ENCODE assay signal across 8 mouse cellular contexts in genomic region chr4:129742232-129743009, GRCm38 (mm10). TPM values are rescaled to one million over a fixed set of nuclear protein-coding genes. Genes with fewer than 3 reads are reported as not detected.
DNase-seq lines count a peak whose midpoint lies in the region; ATAC-seq lines count a peak whose summit lies in the region.

Khdrbs1 (minus strand) TSS chr4:129742303.

- peak; percentile 92 for ATAC-seq in intestine, embryonic 14.5 days (replicated peaks; ENCODE audit: low FRiP score, low TSS enrichment, low read depth)

- H3K36me3 ChIP-seq in intestine, embryonic 14.5 days (ENCODE audit: control insufficient read depth, insufficient read depth, low read length): no peaks in the 10 kb centered on the region

- no peaks in the 10 kb centered on the region for H3K27me3 ChIP-seq in intestine, embryonic 14.5 days (replicated peaks; ENCODE audit: control insufficient read depth, insufficient read depth, low read length)

- H3K27ac ChIP-seq in intestine, embryonic 14.5 days (ENCODE audit: low read depth): peak within 1 kb of the TSS; percentile 99

- WGBS in intestine, embryonic 14.5 days: under 1% methylated on average over 74 of the region's 76 CpGs

- peak within 1 kb of the TSS; percentile 65 for H3K4me2 ChIP-seq in intestine, embryonic 14.5 days (ENCODE audit: low read length)

- H3K4me1 ChIP-seq in intestine, embryonic 14.5 days (replicated peaks; ENCODE audit: control insufficient read depth, insufficient read depth, low read length): peaks cover 15% of the 10 kb centered on the region

- peak; percentile 93 to 97 for DNase-seq in adrenal gland, adult 18-20 months (ENCODE audit: low spot score in 2 of 2)
- DNase-seq in embryo, embryonic 11 days: peak; percentile 100
- peak; percentile 98 for DNase-seq in gastrocnemius, postnatal 25 days
- DNase-seq in intestine, embryonic 14.5 days (ENCODE audit: low spot score): peak; percentile 99
- DNase-seq in left cerebral cortex, postnatal 14 days (ENCODE audit: low spot score in 2 of 2): peak; percentile 97
- DNase-seq in mesoderm, embryonic 11.5 days (ENCODE audit: low read depth, low spot score): peak; percentile 100
- peak; percentile 91 to 94 for DNase-seq in right cerebral cortex, postnatal 36 days (ENCODE audit: low spot score in 2 of 2)
- peak; percentile 98 for DNase-seq in yolk sac, embryonic 10.5 days (ENCODE audit: low spot score)

- peak within 1 kb of the TSS; percentile 96 for H3K9ac ChIP-seq in intestine, embryonic 14.5 days (ENCODE audit: low read length)

- intact Hi-C loops in left cerebral cortex, postnatal 14 days (cut with DNase I): loop anchor here (5.0 kb wide), 1 partner anchor 40 kb away; no protein-coding TSS in a partner anchor

- no peaks in the 10 kb centered on the region for H3K9me3 ChIP-seq in intestine, embryonic 14.5 days (ENCODE audit: control insufficient read depth, low read length)

- H3K4me3 ChIP-seq in intestine, embryonic 14.5 days (ENCODE audit: low read depth, low read length): peak within 1 kb of the TSS; percentile 99

RNA-seq across cellular contexts. Expression of gene Khdrbs1, which starts in this region (rescaled TPM):
- total RNA-seq in adrenal gland, adult 18-20 months (2021): 10 to 100 TPM; 53.5 to 72.4 TPM
- 10 to 100 TPM; 21.5 to 25.7 TPM for total RNA-seq in gastrocnemius, postnatal 25 days (2021)
- polyA plus RNA-seq in intestine, embryonic 14.5 days (2014; fragmentation: Nextera tagmentation; extraction: Ambion mirVana): 96.5 and 106 TPM in 2 replicates
- total RNA-seq in left cerebral cortex, postnatal 14 days (2021): 10 to 100 TPM; 88.9 to 90.4 TPM

Comparison
In these comparisons a context has a peak if more than half of its experiments do, and no peak if none do; other contexts are left out.
1. Peak in every context shown above with its lines: DNase-seq, ATAC-seq, H3K4me3 ChIP-seq and H3K27ac ChIP-seq.